Mouse (Mus musculus): Measurements from ENCODE around the gene Gsdme. TPM values are rescaled to one million over a fixed set of nuclear protein-coding genes. Genes with fewer than 3 reads are reported as not detected.

Gene Gsdme
- total RNA-seq, 4 experiments from 2014 or later, result 2.0 to 6.3 (median 3.3) TPM

DNA sequence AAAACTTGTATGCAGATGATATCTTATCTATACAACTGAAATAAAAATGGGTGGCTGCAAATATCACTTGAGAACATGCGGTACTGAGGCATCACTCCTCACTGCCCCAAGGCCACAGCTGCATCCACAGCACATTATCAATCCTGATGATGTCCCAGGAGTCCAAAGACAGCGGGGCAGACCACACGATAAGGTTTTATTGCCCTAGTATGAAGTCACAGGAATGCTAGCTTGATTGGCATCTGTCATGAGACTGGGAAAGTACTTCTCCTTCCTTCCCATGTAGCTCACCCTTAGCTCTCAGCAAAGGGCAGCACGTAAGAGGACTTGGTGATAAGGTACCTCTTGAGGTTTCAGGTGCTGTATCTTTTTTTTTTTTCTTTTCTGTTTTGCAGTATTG lies 19.5 kb downstream of the Gsdme start:
- no peak for DNase-seq

DNA sequence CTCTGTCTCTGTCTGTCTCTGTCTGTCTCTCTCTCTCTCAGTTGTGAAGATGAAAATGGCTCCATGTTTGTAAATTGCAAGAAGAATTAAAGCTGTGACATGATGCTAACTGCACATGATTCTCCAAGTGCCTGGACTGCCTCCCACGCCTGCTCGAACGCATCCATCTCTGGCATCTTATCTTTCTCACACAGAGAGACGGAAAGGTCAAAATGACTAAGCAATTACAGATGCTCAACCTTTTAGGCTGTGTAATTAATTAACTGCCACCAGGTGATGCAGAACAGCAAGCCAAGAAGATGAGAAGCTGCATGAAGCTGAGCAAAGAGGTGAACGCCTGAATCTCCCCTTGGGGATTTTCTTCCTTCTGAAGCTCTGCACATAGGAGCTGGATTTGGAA lies 23.2 kb downstream of the Gsdme start:
- no peak for DNase-seq

DNA sequence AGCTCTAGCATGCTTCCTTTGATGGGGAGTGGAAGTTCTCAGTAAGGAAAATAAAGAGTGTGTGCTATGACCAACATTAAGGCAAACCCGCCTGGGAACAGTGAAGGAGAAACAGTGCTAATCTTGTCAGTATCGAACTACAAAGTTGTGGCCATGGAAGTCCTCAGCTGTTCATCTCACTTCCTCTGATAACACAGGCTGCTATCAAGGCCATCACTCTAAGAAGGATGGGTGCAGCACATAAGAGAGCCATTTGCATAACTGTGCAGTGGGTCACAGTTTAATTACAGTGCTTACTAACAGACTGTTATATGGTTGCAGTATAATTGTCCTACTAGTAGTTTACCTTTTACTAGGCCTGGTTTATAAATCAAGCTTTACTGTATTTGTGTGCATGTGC lies 23.8 kb downstream of the Gsdme start:
- no peak for DNase-seq

DNA sequence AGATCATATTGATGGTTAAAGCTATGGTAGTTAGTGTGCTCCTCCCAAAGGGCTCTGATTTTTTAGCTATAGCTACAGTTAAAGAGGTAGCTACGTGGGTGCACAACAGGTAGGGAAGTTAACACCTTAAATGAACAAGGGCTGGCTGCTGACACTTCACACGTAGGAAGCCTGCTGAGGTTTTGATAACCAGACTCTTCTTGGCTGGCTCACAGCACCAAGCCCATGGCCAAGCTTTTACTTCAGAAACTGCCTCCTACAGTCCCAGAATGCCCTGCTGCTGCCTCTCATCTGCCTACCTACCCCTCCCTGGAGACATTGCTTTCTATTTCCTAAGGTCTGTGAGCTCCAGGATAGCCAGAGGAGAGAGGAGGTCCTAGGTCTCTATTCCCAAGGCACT lies 25.7 kb downstream of the Gsdme start:
- DNase-seq, result no peak

DNA sequence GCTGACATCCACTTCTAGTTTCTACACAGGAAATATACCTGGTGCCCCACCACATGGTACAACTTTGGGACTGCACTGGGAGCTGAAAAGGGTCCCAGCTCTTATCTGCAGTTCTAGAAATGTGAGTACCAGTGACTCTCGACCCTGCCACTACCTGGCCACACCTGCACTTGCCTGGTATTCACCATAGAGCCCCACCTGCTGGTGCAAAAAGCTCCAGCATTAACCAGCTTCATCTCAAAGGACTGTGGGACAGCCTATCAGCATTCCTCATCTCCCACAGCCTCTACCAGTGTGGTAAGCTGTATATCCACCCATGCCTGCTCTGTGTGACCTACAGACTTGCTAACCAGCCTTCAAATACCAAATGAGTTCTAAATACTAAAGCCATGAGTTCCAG lies 30.7 kb downstream of the Gsdme start:
- no peak for DNase-seq

DNA sequence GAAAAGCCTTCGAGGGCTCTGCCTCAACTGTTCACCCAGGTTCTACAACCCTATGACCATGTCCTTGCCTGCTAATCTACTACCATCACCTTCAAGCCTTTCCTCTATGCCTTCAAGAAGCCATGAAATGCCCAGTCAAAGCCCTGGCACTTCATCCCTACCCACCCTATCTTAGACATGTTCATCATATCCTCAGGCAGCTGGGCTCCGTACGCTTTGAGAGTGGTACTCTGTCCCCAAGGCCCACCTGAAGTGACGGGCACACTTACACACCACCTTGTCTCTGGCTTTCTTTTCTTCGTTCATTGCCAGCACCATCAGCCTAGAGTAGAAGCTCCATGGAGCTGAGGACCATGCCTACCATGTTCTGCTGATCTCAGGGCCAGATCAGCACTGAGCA lies 32.4 kb downstream of the Gsdme start:
- DNase-seq, result no peak

DNA sequence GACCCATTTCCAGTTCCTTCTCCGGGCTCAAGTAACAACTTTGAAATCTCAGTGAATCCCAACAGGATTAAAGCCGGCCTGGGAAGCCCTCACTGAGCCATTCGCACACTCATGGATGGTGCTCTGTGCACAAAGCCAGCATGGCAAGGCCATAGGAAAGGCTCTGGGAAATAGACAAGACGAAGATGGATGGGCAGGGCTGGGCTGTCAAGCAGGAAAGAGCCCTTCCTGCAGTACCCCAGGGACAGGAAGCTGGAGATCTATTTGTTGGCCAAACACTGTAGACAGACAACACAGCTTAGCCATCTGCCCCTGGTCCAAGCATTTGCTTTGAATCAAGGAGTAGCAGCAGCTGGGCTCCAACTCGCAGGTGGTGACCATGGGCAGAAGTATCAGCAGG lies 35.5 kb downstream of the Gsdme start:
- no peak for DNase-seq

DNA sequence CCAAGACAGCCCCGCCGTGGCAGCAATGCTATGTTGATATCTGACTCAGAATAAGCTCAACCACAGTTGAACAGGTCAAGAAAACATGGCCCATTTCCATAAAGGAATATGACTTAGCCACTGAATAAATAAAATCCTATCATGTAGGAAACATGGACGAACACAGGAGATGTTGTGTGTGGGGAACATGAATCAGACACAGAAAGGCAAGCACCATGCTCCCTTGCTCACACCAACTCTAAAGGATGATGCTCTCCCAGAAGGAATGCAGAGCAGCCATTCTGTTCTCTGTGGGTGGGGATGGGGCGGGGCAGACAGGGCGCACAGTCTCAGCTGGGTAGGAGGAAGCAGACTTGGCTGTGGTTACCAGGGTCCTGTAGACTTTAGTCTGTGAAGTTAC lies 38.4 kb downstream of the Gsdme start:
- no peak for DNase-seq

DNA sequence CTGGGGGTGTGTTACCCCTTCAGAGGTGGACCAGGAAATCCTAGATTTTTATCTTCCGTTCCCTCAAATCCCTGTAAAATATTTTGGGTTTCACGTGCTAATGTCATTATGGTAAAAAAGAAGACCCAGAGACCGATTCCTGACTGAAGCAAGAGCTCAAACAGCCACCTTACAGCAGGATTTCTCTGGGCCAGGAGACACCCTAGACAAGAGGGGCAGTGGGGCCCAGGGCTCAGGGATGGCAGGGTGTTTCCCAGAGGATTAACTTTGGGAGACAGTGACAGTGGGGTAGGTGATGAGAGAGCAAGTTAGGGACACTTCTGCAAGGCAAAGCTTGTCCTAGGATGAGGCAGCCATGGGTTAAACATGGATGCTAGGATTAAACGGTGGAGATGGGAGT lies 40.1 kb downstream of the Gsdme start:
- DNase-seq, result no peak

DNA sequence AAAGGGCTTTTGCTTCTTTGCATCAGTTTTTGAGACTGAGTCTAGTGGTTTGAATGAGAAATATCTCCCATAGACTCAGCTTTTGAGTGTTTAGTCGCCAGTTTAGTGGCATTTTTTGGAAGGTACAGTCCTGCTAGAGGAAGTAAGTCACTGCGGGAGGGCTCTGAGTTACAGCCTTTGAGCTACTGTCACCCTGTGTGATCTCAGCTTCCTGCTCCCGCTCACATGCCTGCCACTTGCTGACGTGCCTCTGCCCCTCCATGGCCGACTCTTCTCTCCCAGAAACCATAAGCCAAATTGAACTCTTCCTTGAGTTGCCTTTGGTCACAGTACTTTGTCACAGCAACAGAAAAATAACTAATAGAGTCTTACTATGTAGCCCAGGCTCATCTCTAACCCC lies 40.7 kb downstream of the Gsdme start:
- no peak for DNase-seq

DNA sequence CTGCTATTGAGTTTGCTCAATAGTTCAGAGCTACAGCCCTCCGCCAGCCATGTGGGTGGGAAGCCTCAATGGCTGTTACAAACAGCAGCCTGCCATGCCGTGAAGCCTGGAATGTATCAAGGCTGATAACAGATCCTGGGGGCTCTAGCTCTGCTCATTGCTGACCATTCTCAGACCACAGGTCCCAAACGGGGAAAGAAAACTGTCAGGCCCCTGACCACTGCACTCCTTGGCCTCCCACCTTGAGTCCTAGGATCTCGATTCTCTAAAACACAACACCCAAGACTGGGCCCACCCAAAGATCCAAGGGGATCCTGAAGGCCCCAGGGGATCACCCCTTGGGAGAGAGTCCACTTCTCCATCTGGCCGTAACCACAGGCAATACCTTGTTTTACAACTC lies 41.3 kb downstream of the Gsdme start:
- DNase-seq, result no peak

DNA sequence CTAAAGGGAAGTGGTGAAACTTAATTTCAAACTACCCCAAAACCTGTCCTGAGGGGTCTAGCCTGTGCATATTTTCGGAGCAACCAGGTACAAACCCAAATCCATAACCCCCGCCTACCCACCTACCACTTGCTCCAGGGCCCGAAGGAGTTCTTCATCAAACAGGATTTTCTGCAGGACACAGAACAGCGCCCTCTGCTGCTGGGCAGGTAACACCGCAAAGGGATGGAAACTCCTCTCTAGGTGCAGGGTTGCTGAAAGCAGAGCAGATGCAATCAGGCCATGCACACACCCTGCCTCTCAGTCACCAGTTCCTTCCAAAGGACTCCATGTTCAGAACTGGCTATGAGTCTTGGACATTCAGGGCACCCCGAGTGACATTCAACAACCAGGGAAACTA lies 42.8 kb downstream of the Gsdme start:
- DNase-seq, result peak; percentile 8

DNA sequence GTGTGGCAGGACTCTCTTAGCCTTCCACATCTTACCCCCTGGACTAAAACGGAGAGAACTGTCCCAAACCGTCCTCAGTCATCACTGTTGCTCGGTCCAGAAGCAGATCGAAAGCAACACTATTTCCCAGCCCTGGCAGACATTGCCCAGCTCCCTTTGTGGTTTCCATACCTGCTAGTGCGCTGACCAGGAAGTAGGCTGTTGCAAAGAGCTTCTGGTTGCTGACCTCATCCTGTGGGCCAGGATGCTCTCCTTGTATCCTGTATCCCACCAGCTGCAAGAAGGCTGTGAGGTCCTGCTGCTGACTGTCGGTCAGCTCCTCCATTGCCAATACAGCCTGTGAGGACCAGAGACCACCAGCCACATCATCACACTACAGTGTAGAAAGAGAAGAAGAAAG lies 44.6 kb downstream of the Gsdme start:
- DNase-seq, result no peak

DNA sequence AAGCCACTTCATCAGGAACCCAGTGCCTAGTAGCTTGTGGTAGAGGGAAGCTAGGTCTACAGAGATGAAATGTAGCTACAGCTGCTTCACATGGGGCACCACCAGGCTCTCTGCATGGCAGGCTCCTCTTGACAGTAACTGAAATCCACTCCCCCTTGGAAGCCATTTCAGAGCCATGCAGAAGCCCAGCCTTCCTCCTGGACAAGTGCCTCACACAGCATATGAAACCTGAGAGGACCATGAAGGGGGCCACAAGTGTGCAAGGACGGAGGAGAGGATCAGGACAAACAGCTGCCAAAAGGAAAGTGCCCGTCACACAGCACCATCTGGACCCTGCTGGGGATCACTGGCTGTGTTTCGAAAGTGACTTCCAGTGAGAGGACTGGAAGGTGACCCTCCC lies 45.0 kb downstream of the Gsdme start:
- no peak for DNase-seq

DNA sequence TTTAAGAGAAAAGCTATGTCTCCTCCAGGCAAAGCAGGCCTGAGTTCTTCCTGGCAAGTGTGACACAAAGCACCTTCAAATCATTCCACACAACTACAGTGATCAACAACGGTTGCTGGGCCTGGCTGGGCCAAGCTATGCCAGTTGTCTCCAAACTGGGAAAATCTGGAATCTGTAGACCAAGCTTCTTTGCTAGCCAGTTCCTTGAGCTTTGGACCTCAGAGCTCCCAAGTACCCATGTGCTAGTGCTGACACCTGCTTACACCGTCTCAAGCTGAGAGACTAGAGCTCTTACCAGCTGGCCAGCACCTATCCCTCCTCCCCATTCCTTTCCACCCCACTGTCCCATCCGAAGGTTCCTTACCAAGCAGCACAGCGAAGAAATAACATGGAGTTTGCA lies 47.7 kb downstream of the Gsdme start:
- no peak for DNase-seq

DNA sequence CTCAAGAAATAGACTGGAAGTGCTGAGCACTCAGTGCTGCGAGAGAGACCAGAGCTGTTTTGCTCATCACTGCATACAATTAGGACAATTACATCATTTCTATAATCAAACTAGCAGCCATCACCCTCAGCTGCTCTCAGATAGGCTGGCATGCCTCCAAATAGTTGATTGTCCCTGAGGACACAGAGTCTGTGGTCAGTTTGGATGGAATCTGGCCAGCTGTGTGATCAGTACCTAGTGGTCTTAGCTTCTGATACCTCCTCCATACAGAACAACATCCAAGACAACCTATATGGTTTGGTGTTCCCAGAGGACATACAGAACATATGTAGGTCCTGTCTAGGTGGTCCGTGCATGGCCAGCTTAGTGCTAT lies 48.3 kb downstream of the Gsdme start:
- no peak for DNase-seq

DNA sequence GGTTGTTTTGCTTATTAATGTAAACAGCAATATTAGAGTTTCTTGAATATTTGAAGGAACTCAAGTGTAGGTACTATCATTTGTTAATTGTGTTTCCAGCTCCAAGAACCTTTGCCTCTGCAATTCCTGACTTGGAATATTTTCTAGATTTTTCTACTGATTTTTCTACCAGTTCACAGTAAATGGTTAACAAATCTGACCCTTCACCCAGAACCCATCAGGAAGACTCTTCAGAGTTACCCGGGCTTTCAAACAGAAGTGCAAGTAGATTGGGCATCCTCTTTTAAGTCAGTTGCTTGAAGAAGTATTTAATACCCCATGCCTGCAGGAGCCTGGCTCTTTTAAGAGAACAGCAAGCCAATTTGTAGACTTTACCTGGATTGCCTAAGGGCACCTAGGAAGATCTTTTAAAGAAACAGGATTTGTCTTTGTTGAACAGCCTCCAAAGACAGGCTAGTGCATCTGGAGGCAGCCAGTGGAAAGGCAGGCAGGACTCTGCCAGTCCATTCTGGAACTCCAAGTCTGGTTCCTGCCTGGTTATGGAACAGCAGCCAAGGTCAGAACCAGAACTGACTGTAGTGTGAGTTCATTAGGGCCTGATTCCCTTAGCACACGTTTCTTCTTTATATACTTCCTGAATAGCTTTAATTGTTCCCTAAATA lies 48.8 kb downstream of the Gsdme start:
- DNase-seq, result no peak

DNA sequence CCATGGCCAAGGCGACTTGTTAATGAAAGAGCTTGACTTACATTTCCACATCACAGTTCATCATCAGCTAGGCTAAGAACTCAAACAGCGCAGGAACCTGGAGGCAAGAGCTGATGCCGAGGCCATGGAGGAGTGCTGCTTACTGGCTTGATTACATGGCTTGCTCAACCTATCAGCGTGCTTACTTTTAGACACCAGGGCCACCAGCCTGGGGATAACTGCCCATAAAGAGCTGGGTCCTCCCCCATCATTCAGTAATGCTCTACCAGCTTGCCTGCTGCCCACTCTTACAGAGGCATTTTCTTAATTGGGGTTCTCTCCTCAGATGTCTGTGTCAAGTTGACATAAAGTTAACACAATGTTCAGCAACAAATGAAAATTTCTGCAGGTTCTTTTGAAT lies 58.6 kb downstream of the Gsdme start:
- no peak for DNase-seq

DNA sequence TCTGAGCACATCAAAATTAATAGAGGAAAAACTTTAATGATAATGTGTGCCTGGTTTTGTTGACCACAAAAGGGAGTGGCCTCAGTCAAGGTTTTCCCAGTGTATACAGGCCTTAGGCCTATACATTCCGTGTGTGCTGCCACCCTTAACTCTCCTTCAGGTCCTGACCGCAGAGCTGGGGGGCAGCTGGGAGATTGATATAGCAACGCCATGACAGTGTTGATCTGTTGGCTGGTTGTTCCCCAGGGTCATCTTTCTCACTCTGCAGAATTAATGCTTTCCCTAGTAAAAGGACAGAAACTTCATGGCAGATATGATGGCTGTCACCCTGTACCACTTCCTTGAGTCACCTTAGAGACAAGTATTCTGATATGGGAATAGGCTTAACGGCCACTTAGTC lies 59.3 kb downstream of the Gsdme start:
- no peak for DNase-seq

DNA sequence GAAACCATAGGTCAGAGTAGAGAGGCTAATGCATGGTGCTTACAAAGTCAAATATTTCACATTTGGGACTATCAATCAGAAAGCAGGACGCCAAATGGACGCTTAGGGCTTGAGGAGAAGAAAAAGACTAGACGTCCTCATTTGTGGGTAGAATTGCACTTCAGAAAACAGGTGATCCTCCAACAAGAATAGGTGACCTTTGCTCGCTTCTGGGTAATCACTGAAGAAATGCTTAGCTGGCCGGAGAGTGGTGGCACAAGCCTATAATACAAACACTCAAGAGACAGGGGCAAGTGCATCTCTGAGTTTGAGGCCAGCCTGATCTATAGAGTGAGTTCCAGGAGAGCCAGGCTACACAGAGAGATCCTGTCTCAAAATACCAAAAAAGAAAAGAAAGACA lies 69.8 kb downstream of the Gsdme start:
- DNase-seq, result no peak

DNA sequence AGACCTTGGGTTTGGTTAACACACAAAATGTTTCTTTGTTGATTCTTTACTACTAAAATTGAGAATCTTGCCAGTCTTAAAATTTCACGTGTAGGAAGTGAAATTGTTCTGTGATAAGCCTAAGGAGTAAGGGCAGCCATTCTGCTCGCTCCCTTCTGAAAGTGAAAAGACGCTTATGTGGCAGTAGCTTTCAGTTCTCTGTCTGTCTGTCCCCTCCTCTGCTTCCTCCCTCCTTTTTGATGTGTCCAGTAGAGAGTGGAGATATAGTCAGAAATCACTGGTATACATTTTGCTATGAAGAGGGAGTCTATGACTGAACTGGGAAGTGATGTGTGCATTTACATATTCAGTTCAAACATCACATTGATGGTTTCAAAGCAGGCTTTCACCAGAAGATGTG lies 70.8 kb downstream of the Gsdme start:
- DNase-seq, result no peak

DNA sequence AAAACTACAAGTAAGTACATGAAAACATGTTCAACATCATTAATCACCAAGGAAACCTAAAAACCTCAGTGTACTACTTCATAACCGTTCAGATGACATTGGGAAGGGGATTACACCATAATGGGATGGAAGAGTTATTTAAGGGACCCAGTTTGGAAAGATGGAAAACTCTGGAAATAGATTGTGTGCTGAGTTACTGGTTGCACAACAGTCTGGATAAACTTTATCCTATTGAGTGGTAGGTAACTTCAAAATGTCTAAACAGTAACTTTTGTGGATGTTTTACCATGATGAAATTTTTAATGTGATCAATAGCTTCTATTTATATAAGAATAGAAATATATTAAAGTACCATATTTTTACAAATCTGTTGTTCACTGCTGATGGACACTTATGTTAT lies 71.5 kb downstream of the Gsdme start:
- no peak for DNase-seq

DNA sequence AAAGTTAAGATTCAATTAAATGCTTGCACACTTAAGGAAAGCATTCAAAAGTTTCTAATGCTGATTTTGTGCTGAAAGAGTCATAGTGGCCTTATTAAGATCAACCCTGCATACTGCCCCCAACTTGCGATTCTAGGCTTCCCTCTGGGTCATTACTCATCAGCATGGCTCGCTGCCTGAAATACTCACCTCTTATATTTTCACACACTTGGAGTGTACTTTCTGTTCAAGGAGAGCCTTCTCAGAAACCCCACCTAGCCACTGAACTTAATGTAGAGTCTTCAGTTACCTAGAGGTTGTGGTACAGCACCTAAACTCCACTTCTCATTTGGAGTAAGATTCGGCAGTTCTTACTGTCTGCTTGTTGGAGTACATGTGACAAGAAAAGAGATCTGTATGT lies 72.1 kb downstream of the Gsdme start:
- no peak for DNase-seq

DNA sequence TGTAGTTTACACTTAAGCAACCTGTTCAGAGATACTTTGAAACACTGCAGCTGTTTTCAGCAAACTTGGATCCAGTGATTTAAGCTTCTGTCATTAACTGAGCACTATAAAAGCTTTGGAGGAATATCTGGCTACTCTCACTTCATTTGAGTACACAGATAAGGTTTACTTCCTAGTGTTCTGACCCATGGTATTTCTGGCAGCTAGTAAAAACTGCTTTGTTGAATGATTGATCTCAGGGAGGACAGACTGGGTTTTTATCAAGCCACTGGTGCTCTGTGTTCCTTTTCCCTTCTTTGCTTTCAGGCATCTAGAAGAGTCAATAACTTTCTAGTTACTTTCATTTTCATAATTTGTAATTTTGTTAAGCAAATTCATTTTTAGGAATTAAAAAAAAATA lies 74.3 kb downstream of the Gsdme start:
- DNase-seq, result no peak

DNA sequence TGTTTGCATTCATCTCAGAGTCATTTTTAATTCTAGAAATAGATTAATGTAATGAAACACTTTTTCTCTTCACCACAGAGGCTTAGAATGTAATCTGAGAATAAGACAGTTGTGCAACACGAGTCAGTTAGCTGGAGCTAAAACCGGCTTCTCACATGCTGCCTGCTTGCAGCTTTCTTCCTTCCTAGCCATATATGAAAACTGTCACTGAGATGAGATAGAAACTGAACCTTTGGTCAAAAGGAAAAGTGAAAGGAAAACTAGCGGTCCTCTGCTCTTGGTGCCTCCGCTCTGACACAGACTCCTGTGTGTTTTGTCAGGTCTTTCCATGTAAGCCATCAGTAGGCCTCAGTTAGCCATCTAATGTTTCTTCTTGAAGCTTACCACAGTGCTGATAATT lies 75.7 kb downstream of the Gsdme start:
- no peak for DNase-seq

DNA sequence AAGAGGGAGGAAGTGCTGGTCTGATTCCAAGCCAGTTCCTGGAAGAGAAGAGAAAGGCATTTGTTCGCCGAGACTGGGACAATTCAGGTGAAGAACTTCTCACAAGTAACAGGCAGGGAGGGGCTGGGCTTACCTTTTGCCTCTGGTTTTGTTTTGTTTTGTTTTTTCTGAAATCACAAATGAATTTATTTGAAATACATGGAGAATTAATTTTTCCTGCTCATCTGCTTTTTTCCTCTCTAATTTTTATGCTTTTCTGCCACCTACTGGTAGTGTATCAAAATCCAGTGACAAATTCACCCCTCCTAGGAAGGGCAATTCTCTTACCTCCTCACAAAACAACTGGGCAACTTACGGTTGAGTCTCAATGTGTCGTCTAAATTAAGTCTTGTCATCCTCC lies 83.5 kb downstream of the Gsdme start:
- no peak for DNase-seq
